39 mouse cellular contexts compared by ENCODE assay signal in genomic region chr7:30800653-30801052, GRCm38 (mm10). TPM values are rescaled to one million over a fixed set of nuclear protein-coding genes. Genes with fewer than 3 reads are reported as not detected.
DNase-seq lines count a peak whose midpoint lies in the region; ATAC-seq and TF ChIP-seq lines count a peak whose summit lies in the region.
"Had no signal": no experiment of that assay in that cellular context is flagged by ENCODE, and none has a peak within 500 bp of the region (broad histone marks: within the 10 kb centered on the region; RNA-seq: fewer than 3 reads in every experiment).

No protein-coding gene starts in this region.

- H3K9ac ChIP-seq in intestine, postnatal 0 days (ENCODE audit: low read depth, low read length) = no peak overlapping the region
- H3K9ac ChIP-seq in intestine, embryonic 16.5 days (ENCODE audit: low read depth, low read length) = no peak overlapping the region
- H3K9ac ChIP-seq in lung, postnatal 0 days (replicated peaks; ENCODE audit: low read depth) = no peak overlapping the region
- no peak overlapping the region for H3K9ac ChIP-seq in MEL (ENCODE audit: control insufficient read depth, low read depth, low read length, poor library complexity, severe bottlenecking)
- H3K9ac ChIP-seq: forebrain, embryonic 15.5 days; heart, embryonic 12.5 days; hindbrain, embryonic 12.5 days; limb, embryonic 13.5 days; liver, embryonic 15.5 days; neural tube, embryonic 13.5 days had no signal

- H3K27ac ChIP-seq in intestine, postnatal 0 days (ENCODE audit: low read depth, low read length) = no peak overlapping the region
- H3K27ac ChIP-seq in intestine, embryonic 16.5 days (ENCODE audit: low read length) = no peak overlapping the region
- no peak overlapping the region for H3K27ac ChIP-seq in lung, postnatal 0 days (ENCODE audit: low read length)
- H3K27ac ChIP-seq in MEL (ENCODE audit: control insufficient read depth, low read depth, low read length) = no peak overlapping the region
- H3K27ac ChIP-seq: forebrain, embryonic 15.5 days; hindbrain, embryonic 12.5 days; limb, embryonic 13.5 days; liver, embryonic 15.5 days; neural tube, embryonic 13.5 days had no signal

- peak; percentile 34 for TF ChIP-seq RAD21 in MEL (IDR thresholded peaks at IDR 0.05; ENCODE audit: low read depth, low read length)

- H3K4me3 ChIP-seq in intestine, postnatal 0 days (ENCODE audit: low read depth, low read length) = no peak overlapping the region
- no peak overlapping the region for H3K4me3 ChIP-seq in intestine, embryonic 16.5 days (ENCODE audit: low read length)
- no peak overlapping the region for H3K4me3 ChIP-seq in lung, postnatal 0 days (ENCODE audit: low read depth, low read length)
- H3K4me3 ChIP-seq in MEL (ENCODE audit: control insufficient read depth in 1 of 2, insufficient read depth in 1 of 2, low read depth in 2 of 2, low read length in 2 of 2) = no peak overlapping the region
- H3K4me3 ChIP-seq: forebrain, embryonic 15.5 days; heart, embryonic 12.5 days; hindbrain, embryonic 12.5 days; limb, embryonic 13.5 days; liver, embryonic 15.5 days; megakaryocyte, embryonic 14.5 days; myocyte; neural tube, embryonic 13.5 days had no signal

- H3K4me2 ChIP-seq in intestine, postnatal 0 days (replicated peaks; ENCODE audit: low read depth) = no peak overlapping the region
- H3K4me2 ChIP-seq in intestine, embryonic 16.5 days (ENCODE audit: low read depth, low read length) = no peak overlapping the region
- no peak overlapping the region for H3K4me2 ChIP-seq in lung, postnatal 0 days (replicated peaks; ENCODE audit: low read depth, low read length)
- H3K4me2 ChIP-seq: forebrain, embryonic 15.5 days; heart, embryonic 12.5 days; hindbrain, embryonic 12.5 days; limb, embryonic 13.5 days; liver, embryonic 15.5 days; neural tube, embryonic 13.5 days had no signal

- H3K36me3 ChIP-seq in intestine, postnatal 0 days (ENCODE audit: control insufficient read depth, insufficient read depth) = no peaks in the 10 kb centered on the region
- no peaks in the 10 kb centered on the region for H3K36me3 ChIP-seq in intestine, embryonic 16.5 days (ENCODE audit: control insufficient read depth, insufficient read depth, low read length)
- no peaks in the 10 kb centered on the region for H3K36me3 ChIP-seq in lung, postnatal 0 days (ENCODE audit: insufficient read depth, low read length)
- H3K36me3 ChIP-seq in MEL (ENCODE audit: control insufficient read depth in 1 of 2, insufficient read depth in 2 of 2, low read length in 2 of 2) = no peaks in the 10 kb centered on the region
- no peaks in the 10 kb centered on the region for H3K36me3 ChIP-seq in splenic B cell, adult 2 months (ENCODE audit: control insufficient read depth, insufficient read depth, low read length, poor library complexity, severe bottlenecking)
- H3K36me3 ChIP-seq: forebrain, embryonic 15.5 days; heart, embryonic 12.5 days; hindbrain, embryonic 12.5 days; limb, embryonic 13.5 days; liver, embryonic 15.5 days; neural tube, embryonic 13.5 days had no signal

- DNase-seq in lung, postnatal 0 days (ENCODE audit: low spot score) = no peak
- no peak for DNase-seq in lung, postnatal 4 days
- peak; percentile 37 for DNase-seq in MEL (ENCODE audit: low read depth, low spot score)
- DNase-seq in splenic B cell, adult 2 months (ENCODE audit: low read depth, low spot score) = peak; percentile 32
- no peak for DNase-seq in spleen, adult 12 weeks (ENCODE audit: low spot score)
- DNase-seq: adrenal gland, postnatal 10 days; cerebellum, adult 2 months; cerebellum, postnatal 36 days; embryo, embryonic 11 days; gastrocnemius, postnatal 14 days; heart, adult 11 months; heart, postnatal 10 days; kidney, adult 8-10 months; kidney, postnatal 14 days; lung, postnatal 14 days; midbrain, embryonic 14.5 days; retina, postnatal 1 day; right cerebral cortex, postnatal 25 days; thymus, adult 2 months; thymus, postnatal 4 days had no signal

- no peaks in the 10 kb centered on the region for H3K9me3 ChIP-seq in intestine, postnatal 0 days (ENCODE audit: control insufficient read depth)
- H3K9me3 ChIP-seq in intestine, embryonic 16.5 days (ENCODE audit: control insufficient read depth, low read length) = peaks cover 5% of the 10 kb centered on the region
- no peaks in the 10 kb centered on the region for H3K9me3 ChIP-seq in lung, postnatal 0 days (ENCODE audit: low read length)
- no peaks in the 10 kb centered on the region for H3K9me3 ChIP-seq in MEL (replicated peaks; ENCODE audit: insufficient read depth, low read length)
- H3K9me3 ChIP-seq: forebrain, embryonic 15.5 days; liver, embryonic 15.5 days had no signal

- no peaks in the 10 kb centered on the region; the same call in 1 of the 2 replicates for H3K4me1 ChIP-seq in intestine, postnatal 0 days (replicated peaks; ENCODE audit: control insufficient read depth, insufficient read depth, low read length)
- H3K4me1 ChIP-seq in intestine, embryonic 16.5 days (ENCODE audit: control insufficient read depth, insufficient read depth, low read length) = no peaks in the 10 kb centered on the region
- H3K4me1 ChIP-seq in lung, postnatal 0 days (ENCODE audit: insufficient read depth, low read depth, low read length) = no peaks in the 10 kb centered on the region
- no peaks in the 10 kb centered on the region; a peak in 1 of 4 replicates for H3K4me1 ChIP-seq in MEL (ENCODE audit: control insufficient read depth in 1 of 2, insufficient read depth in 2 of 2, low read length in 2 of 2)
- H3K4me1 ChIP-seq: forebrain, embryonic 15.5 days; hindbrain, embryonic 12.5 days; limb, embryonic 13.5 days; liver, embryonic 15.5 days; neural tube, embryonic 13.5 days had no signal

- H3K79me2 ChIP-seq in MEL (ENCODE audit: control insufficient read depth, insufficient read depth, low read length, poor library complexity) = no peaks in the 10 kb centered on the region

- no peak for TF ChIP-seq EP300 in lung, postnatal 0 days (IDR thresholded peaks at IDR 0.05)
- no peak for TF ChIP-seq EP300 in MEL (IDR thresholded peaks at IDR 0.05; ENCODE audit: low read depth in 1 of 2, low read length in 2 of 2)

- no peak for ATAC-seq in intestine, postnatal 0 days
- ATAC-seq in intestine, embryonic 16.5 days = no peak
- ATAC-seq in lung, postnatal 0 days = no peak
- ATAC-seq: forebrain, embryonic 15.5 days; inflammation-experienced regulatory T-cells, adult 6 months had no signal

- no peaks in the 10 kb centered on the region for H3K27me3 ChIP-seq in intestine, postnatal 0 days (replicated peaks; ENCODE audit: control insufficient read depth, insufficient read depth, low read length)
- no peaks in the 10 kb centered on the region for H3K27me3 ChIP-seq in intestine, embryonic 16.5 days (replicated peaks; ENCODE audit: control insufficient read depth, insufficient read depth, low read length)
- H3K27me3 ChIP-seq in lung, postnatal 0 days (replicated peaks; ENCODE audit: insufficient read depth, low read length) = no peaks in the 10 kb centered on the region
- H3K27me3 ChIP-seq in MEL (ENCODE audit: control insufficient read depth in 1 of 2, insufficient read depth in 2 of 2, low read length in 2 of 2) = peaks cover 0 to 4% of the 10 kb centered on the region in 2 experiments; a peak in 2 of 4 replicates
- H3K27me3 ChIP-seq in splenic B cell, adult 2 months (ENCODE audit: control insufficient read depth, insufficient read depth, low read length, poor library complexity, severe bottlenecking) = no peaks in the 10 kb centered on the region
- H3K27me3 ChIP-seq: forebrain, embryonic 15.5 days; heart, embryonic 12.5 days; hindbrain, embryonic 12.5 days; limb, embryonic 13.5 days; liver, embryonic 15.5 days; neural tube, embryonic 13.5 days had no signal

- no peak for TF ChIP-seq POLR2A in MEL (IDR thresholded peaks at IDR 0.05; ENCODE audit: control insufficient read depth in 1 of 2, insufficient read depth in 1 of 2, low read depth in 1 of 2, low read length in 2 of 2, poor library complexity in 1 of 2)

- peak; percentile 42 for TF ChIP-seq CTCF in intestine, postnatal 0 days (IDR thresholded peaks at IDR 0.05; ENCODE audit: low read depth)
- peak; percentile 32; the same call in 1 of the 2 replicates for TF ChIP-seq CTCF in lung, postnatal 0 days (IDR thresholded peaks at IDR 0.05)
- TF ChIP-seq CTCF in MEL (IDR thresholded peaks at IDR 0.05 in 2 of 3, conservative IDR thresholded peaks at IDR 0.05 in 1 of 3; ENCODE audit: control insufficient read depth in 1 of 3, insufficient read depth in 1 of 3, low read depth in 2 of 3, low read length in 3 of 3, poor library complexity in 1 of 3, severe bottlenecking in 1 of 3) = peak; percentile 39 to 44 (median 40); a peak in 5 of 6 replicates

RNA-seq across cellular contexts. Expression of gene Krtdap, which starts 13.0 kb away (rescaled TPM):
- 4.1 and 4.8 TPM in 2 replicates for polyA plus RNA-seq in intestine, postnatal 0 days (2015; fragmentation: Nextera tagmentation; extraction: Ambion mirVana)
- 1.5 and 3.4 TPM in 2 replicates for polyA plus RNA-seq in intestine, embryonic 16.5 days (2015; fragmentation: Nextera tagmentation; extraction: Ambion mirVana)
- polyA plus RNA-seq in lung, postnatal 0 days (2015; fragmentation: Nextera tagmentation; extraction: Ambion mirVana) = 2.1 and 4.4 TPM in 2 replicates
- not detected in 2 replicates for total RNA-seq in MEL (2012; rRNA removed)
- polyA plus RNA-seq in MEL (2012; ENCODE audit: insufficient read depth in 1 of 2, insufficient read length in 2 of 2, low read depth in 1 of 2, low replicate concordance in 2 of 2, missing spikeins in 1 of 2) = not detected
- total RNA-seq: heart, postnatal 10 days; layer of hippocampus, adult 8-10 months; left cerebral cortex, adult 18-20 months; left cerebral cortex, postnatal 25 days had no signal
- polyA plus RNA-seq: C2C12; cerebellum, adult 2 months; heart, embryonic 12.5 days; hindbrain, embryonic 12.5 days; inflammation-experienced regulatory T-cells, adult 6 months; midbrain, embryonic 14.5 days; myocyte; spleen, adult 2 months had no signal

RNA-seq across cellular contexts. Expression of gene Ffar2, which starts 22.9 kb away (rescaled TPM):
- polyA plus RNA-seq in intestine, postnatal 0 days (2015; fragmentation: Nextera tagmentation; extraction: Ambion mirVana) = 12.5 and 12.6 TPM in 2 replicates
- 10.9 and 11.7 TPM in 2 replicates for polyA plus RNA-seq in intestine, embryonic 16.5 days (2015; fragmentation: Nextera tagmentation; extraction: Ambion mirVana)
- polyA plus RNA-seq in lung, postnatal 0 days (2015; fragmentation: Nextera tagmentation; extraction: Ambion mirVana) = 1.1 and 1.4 TPM in 2 replicates
- total RNA-seq in MEL (2012; rRNA removed) = not detected in 2 replicates
- under 1 TPM in 1 of 2 experiments, not detected in 1; 0.04 TPM for polyA plus RNA-seq in MEL (2012; ENCODE audit: insufficient read depth in 1 of 2, insufficient read length in 2 of 2, low read depth in 1 of 2, low replicate concordance in 2 of 2, missing spikeins in 1 of 2)
- total RNA-seq: ES-E14; left cerebral cortex, adult 18-20 months; left cerebral cortex, postnatal 25 days had no signal
- polyA plus RNA-seq: C2C12; heart, embryonic 12.5 days; hindbrain, embryonic 12.5 days; limb, embryonic 13.5 days; midbrain, embryonic 14.5 days; myocyte had no signal

RNA-seq across cellular contexts. Expression of gene Dmkn, which starts 37.1 kb away (rescaled TPM):
- 27.8 and 28.2 TPM in 2 replicates for polyA plus RNA-seq in intestine, postnatal 0 days (2015; fragmentation: Nextera tagmentation; extraction: Ambion mirVana)
- 4.4 and 5.8 TPM in 2 replicates for polyA plus RNA-seq in intestine, embryonic 16.5 days (2015; fragmentation: Nextera tagmentation; extraction: Ambion mirVana)
- 65.2 and 74.3 TPM in 2 replicates for polyA plus RNA-seq in lung, postnatal 0 days (2015; fragmentation: Nextera tagmentation; extraction: Ambion mirVana)
- not detected in 2 replicates for total RNA-seq in MEL (2012; rRNA removed)
- not detected for polyA plus RNA-seq in MEL (2012; ENCODE audit: insufficient read depth in 1 of 2, insufficient read length in 2 of 2, low read depth in 1 of 2, low replicate concordance in 2 of 2, missing spikeins in 1 of 2)
- polyA plus RNA-seq: C2C12; inflammation-experienced regulatory T-cells, adult 6 months; myocyte had no signal

RNA-seq across cellular contexts. Expression of gene Sbsn, which starts 49.4 kb away (rescaled TPM):
- polyA plus RNA-seq in intestine, postnatal 0 days (2015; fragmentation: Nextera tagmentation; extraction: Ambion mirVana) = 2.7 and 2.9 TPM in 2 replicates
- 0.89 and 1.6 TPM in 2 replicates for polyA plus RNA-seq in intestine, embryonic 16.5 days (2015; fragmentation: Nextera tagmentation; extraction: Ambion mirVana)
- 6.7 and 7.3 TPM in 2 replicates for polyA plus RNA-seq in lung, postnatal 0 days (2015; fragmentation: Nextera tagmentation; extraction: Ambion mirVana)
- 1.2 TPM in 1 of 2 replicates, not detected in the other for total RNA-seq in MEL (2012; rRNA removed)
- under 1 TPM in 1 of 2 experiments, not detected in 1; 0.17 TPM for polyA plus RNA-seq in MEL (2012; ENCODE audit: insufficient read depth in 1 of 2, insufficient read length in 2 of 2, low read depth in 1 of 2, low replicate concordance in 2 of 2, missing spikeins in 1 of 2)

RNA-seq across cellular contexts. Expression of gene Ffar3, which starts 55.3 kb away (rescaled TPM):
- polyA plus RNA-seq in intestine, postnatal 0 days (2015; fragmentation: Nextera tagmentation; extraction: Ambion mirVana) = 0.21 and 0.47 TPM in 2 replicates
- 0.78 TPM in 2 replicates for polyA plus RNA-seq in intestine, embryonic 16.5 days (2015; fragmentation: Nextera tagmentation; extraction: Ambion mirVana)
- polyA plus RNA-seq in lung, postnatal 0 days (2015; fragmentation: Nextera tagmentation; extraction: Ambion mirVana) = not detected in 2 replicates
- total RNA-seq in MEL (2012; rRNA removed) = not detected in 2 replicates
- not detected for polyA plus RNA-seq in MEL (2012; ENCODE audit: insufficient read depth in 1 of 2, insufficient read length in 2 of 2, low read depth in 1 of 2, low replicate concordance in 2 of 2, missing spikeins in 1 of 2)
- total RNA-seq: gastrocnemius, postnatal 14 days; heart, postnatal 10 days; layer of hippocampus, adult 8-10 months; left cerebral cortex, adult 18-20 months; left cerebral cortex, postnatal 25 days had no signal
- polyA plus RNA-seq: C2C12; cerebellum, adult 2 months; embryonic facial prominence, embryonic 14.5 days; forebrain, embryonic 15.5 days; heart, embryonic 12.5 days; hindbrain, embryonic 12.5 days; limb, embryonic 13.5 days; liver, embryonic 15.5 days; midbrain, embryonic 14.5 days; myocyte; neural tube, embryonic 13.5 days; stomach, embryonic 14.5 days had no signal

Comparison
In these comparisons a context has a peak if more than half of its experiments do, and no peak if none do; other contexts are left out.
1. DNase-seq: peak in MEL (single experiment) and splenic B cell, adult 2 months (single experiment); none in lung, postnatal 0 days (single experiment), lung, postnatal 4 days (0 of 2) and spleen, adult 12 weeks (single experiment).
2. Peak in every context shown above with its lines, with median percentiles within 50 percentile points of each other: CTCF ChIP-seq.